Mouse (Mus musculus): ENCODE measurements around the gene Eva1b. TPM values are rescaled to one million over a fixed set of nuclear protein-coding genes. Genes with fewer than 3 reads are reported as not detected.
A peak's percentile ranks its signal among the peaks of the same experiment; 100 is the strongest.

Gene Eva1b
- total RNA-seq, 2 experiments from 2014 or later = 2.4 to 2.9 TPM

GRCm38 (mm10) chr4:126119051-126119450 lies 28.5 kb upstream of the Eva1b start:
- DNase-seq (ENCODE audit: low spot score in 2 of 2) = no peak

- no peak for DNase-seq (ENCODE audit: low spot score in 2 of 2)
These were observed 27.5 kb upstream of the Eva1b start for GRCm38 (mm10) chr4:126120052-126120451.

GRCm38 (mm10) chr4:126120506-126120905 lies 27.0 kb upstream of the Eva1b start:
- no peak for DNase-seq (ENCODE audit: low spot score in 2 of 2)

GRCm38 (mm10) chr4:126123309-126124040 lies 24.1 kb upstream of the Eva1b start:
- DNase-seq (ENCODE audit: low spot score in 2 of 2) = peak; percentile 23 to 59

- no peak for DNase-seq (ENCODE audit: low spot score in 2 of 2)
These were observed 17.0 kb upstream of the Eva1b start for GRCm38 (mm10) chr4:126130502-126130901.

- DNase-seq (ENCODE audit: low spot score in 2 of 2) = peak in 1 of 2 experiments; percentile 31
These were observed 16.0 kb upstream of the Eva1b start for GRCm38 (mm10) chr4:126131290-126132121.

GRCm38 (mm10) chr4:126132636-126133264 lies 14.8 kb upstream of the Eva1b start:
- DNase-seq (ENCODE audit: low spot score in 2 of 2) = no peak

GRCm38 (mm10) chr4:126134236-126134635 lies 13.3 kb upstream of the Eva1b start:
- no peak for DNase-seq (ENCODE audit: low spot score in 2 of 2)

- DNase-seq (ENCODE audit: low spot score in 2 of 2) = no peak
These were observed 12.9 kb upstream of the Eva1b start for GRCm38 (mm10) chr4:126134639-126135038.

- no peak for DNase-seq (ENCODE audit: low spot score in 2 of 2)
These were observed 9.8 kb upstream of the Eva1b start for GRCm38 (mm10) chr4:126137773-126138172.

- no peak for DNase-seq (ENCODE audit: low spot score in 2 of 2)
These were observed 6.5 kb upstream of the Eva1b start for GRCm38 (mm10) chr4:126141021-126141420.

- DNase-seq (ENCODE audit: low spot score in 2 of 2) = no peak
These were observed 2.1 kb upstream of the Eva1b start for GRCm38 (mm10) chr4:126145396-126145795.

- DNase-seq (ENCODE audit: low spot score in 2 of 2) = no peak
These were observed 491 bp upstream of the Eva1b start for GRCm38 (mm10) chr4:126146974-126147532.

- DNase-seq (ENCODE audit: low spot score in 2 of 2) = no peak
These were observed 817 bp downstream of the Eva1b start for GRCm38 (mm10) chr4:126148161-126148961.

- DNase-seq (ENCODE audit: low spot score in 2 of 2) = no peak
These were observed 1.6 kb downstream of the Eva1b start for GRCm38 (mm10) chr4:126149041-126149676.

GRCm38 (mm10) chr4:126149798-126150197 lies 2.3 kb downstream of the Eva1b start:
- no peak for DNase-seq (ENCODE audit: low spot score in 2 of 2)

- no peak for DNase-seq (ENCODE audit: low spot score in 2 of 2)
These were observed 2.9 kb downstream of the Eva1b start for GRCm38 (mm10) chr4:126150297-126150948.

- no peak for DNase-seq (ENCODE audit: low spot score in 2 of 2)
These were observed 3.4 kb downstream of the Eva1b start for GRCm38 (mm10) chr4:126150949-126151320.

GRCm38 (mm10) chr4:126151701-126152440 lies 4.3 kb downstream of the Eva1b start:
- no peak for DNase-seq (ENCODE audit: low spot score in 2 of 2)
